8 mouse cellular contexts compared by ENCODE assay signal in the genomic region with DNA sequence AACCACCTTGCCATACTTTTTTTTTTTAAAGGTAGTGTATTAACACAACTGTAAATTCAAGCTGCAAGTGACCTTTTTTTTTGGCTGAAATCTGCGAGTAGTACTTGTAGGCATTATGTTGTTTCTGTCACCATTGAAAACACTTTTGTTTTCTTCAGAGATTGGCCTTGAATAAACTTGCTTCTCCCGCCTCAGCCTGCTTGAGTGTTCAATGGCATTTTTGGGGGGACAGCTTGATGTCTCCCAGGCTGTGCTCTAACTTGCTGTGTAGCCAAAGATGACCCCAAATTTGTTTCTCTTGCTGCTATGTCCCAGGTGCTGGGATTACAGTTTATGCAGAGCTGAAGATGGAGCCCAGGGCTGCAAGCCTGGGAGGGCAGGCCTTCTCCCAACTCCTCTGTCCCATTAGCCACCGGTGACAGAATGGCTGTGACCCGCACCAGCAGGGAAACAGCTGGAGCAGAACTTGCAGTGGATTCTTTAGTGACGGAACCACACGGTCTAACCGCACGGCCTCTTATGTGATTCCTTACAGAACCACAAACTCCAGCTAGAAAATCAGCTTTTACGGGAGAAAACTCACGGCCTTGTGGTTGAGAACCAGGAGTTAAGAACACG. TPM values are rescaled to one million over a fixed set of nuclear protein-coding genes. Genes with fewer than 3 reads are reported as not detected.
DNase-seq lines count a peak whose midpoint lies in the region; ATAC-seq and TF ChIP-seq lines count a peak whose summit lies in the region.

No protein-coding gene starts in this region.

- peak overlapping the region; percentile 82 for H3K4me2 ChIP-seq in heart, embryonic 11.5 days
- H3K4me2 ChIP-seq in CH12.LX (ENCODE audit: insufficient read depth, low read depth, poor library complexity, severe bottlenecking) = peak overlapping the region; percentile 97
- H3K4me2 ChIP-seq in hindbrain, embryonic 12.5 days (replicated peaks) = peak overlapping the region; percentile 70
- H3K4me2 ChIP-seq in liver, embryonic 14.5 days (ENCODE audit: low read depth) = peak overlapping the region; percentile 80

- H3K27me3 ChIP-seq in heart, embryonic 11.5 days (ENCODE audit: control insufficient read depth, insufficient read depth, low read length) = no peaks in the 10 kb centered on the region
- no peaks in the 10 kb centered on the region for H3K27me3 ChIP-seq in CH12.LX (replicated peaks)
- no peaks in the 10 kb centered on the region for H3K27me3 ChIP-seq in hindbrain, embryonic 12.5 days
- H3K27me3 ChIP-seq in liver, embryonic 14.5 days (ENCODE audit: control insufficient read depth, insufficient read depth, low read length) = no peaks in the 10 kb centered on the region

- peaks cover 22% of the 10 kb centered on the region for H3K36me3 ChIP-seq in heart, embryonic 11.5 days (ENCODE audit: control insufficient read depth, insufficient read depth, low read length)
- H3K36me3 ChIP-seq in CH12.LX (replicated peaks in 1 of 2; ENCODE audit: control insufficient read depth in 1 of 2, insufficient read depth in 1 of 2, low read length in 1 of 2) = peaks cover 42 to 57% of the 10 kb centered on the region in 2 experiments
- peaks cover 44% of the 10 kb centered on the region for H3K36me3 ChIP-seq in hindbrain, embryonic 12.5 days
- peaks cover 44% of the 10 kb centered on the region for H3K36me3 ChIP-seq in liver, embryonic 14.5 days (replicated peaks; ENCODE audit: control insufficient read depth, insufficient read depth, low read depth)

- no peak for DNase-seq in heart, adult 8-10 months (ENCODE audit: low spot score)
- DNase-seq in CH12.LX (ENCODE audit: extremely low read depth) = no peak
- DNase-seq in liver, embryonic 14.5 days (ENCODE audit: low read depth in 3 of 3, low spot score in 3 of 3) = no peak
- no peak for DNase-seq in cerebellum, postnatal 14 days
- no peak for DNase-seq in adrenal gland, adult (ENCODE audit: inconsistent age in 2 of 2, low spot score in 1 of 2)
- DNase-seq in layer of hippocampus, postnatal 10 days (ENCODE audit: low spot score in 2 of 2) = no peak

- no peaks in the 10 kb centered on the region for H3K9me3 ChIP-seq in heart, embryonic 11.5 days (replicated peaks; ENCODE audit: control insufficient read depth, low read length)
- H3K9me3 ChIP-seq in CH12.LX (replicated peaks; ENCODE audit: low read length) = no peaks in the 10 kb centered on the region
- no peaks in the 10 kb centered on the region for H3K9me3 ChIP-seq in hindbrain, embryonic 12.5 days (replicated peaks)
- no peaks in the 10 kb centered on the region for H3K9me3 ChIP-seq in liver, embryonic 14.5 days (ENCODE audit: control insufficient read depth, low read length)

- in situ Hi-C loops in CH12.LX (cut with MboI; ENCODE audit: low pct_ligation_motif_present, low pct_unique_long_range_greater_than_20kb, low sequenced_read_pairs) = loop anchor here (5.0 kb wide), 1 partner anchor 36 kb away; no protein-coding TSS in a partner anchor

- peak overlapping the region; percentile 99; the same call in 1 of the 2 replicates for H3K4me3 ChIP-seq in heart, embryonic 11.5 days (ENCODE audit: low read depth, low read length)
- peak overlapping the region; percentile 39 to 84 (median 53) for H3K4me3 ChIP-seq in CH12.LX (replicated peaks in 1 of 3; ENCODE audit: low read depth in 2 of 3, low read length in 2 of 3, poor library complexity in 1 of 3)
- H3K4me3 ChIP-seq in hindbrain, embryonic 12.5 days = no peak overlapping the region
- H3K4me3 ChIP-seq in liver, embryonic 14.5 days (ENCODE audit: insufficient read depth in 1 of 2, low read depth in 2 of 2, low read length in 2 of 2) = peak overlapping the region in 1 of 2 experiments; percentile 91; a peak in 2 of 4 replicates

- 0 out of 2 replicates have a peak overlapping the region, but pooled peaks have one; percentile 34 for H3K9ac ChIP-seq in heart, embryonic 11.5 days (ENCODE audit: low read depth, low read length)
- H3K9ac ChIP-seq in CH12.LX (ENCODE audit: insufficient read depth, low read depth) = peak overlapping the region; percentile 96; the same call in 1 of the 2 replicates
- peak overlapping the region; percentile 96; the same call in 1 of the 2 replicates for H3K9ac ChIP-seq in hindbrain, embryonic 12.5 days
- peak overlapping the region; percentile 98 for H3K9ac ChIP-seq in liver, embryonic 14.5 days (replicated peaks)

- dilution Hi-C loops in CH12.LX (cut with MboI; ENCODE audit: extremely low pct_ligation_motif_present, extremely low pct_unique_long_range_greater_than_20kb, low sequenced_read_pairs) = no loop called here

- WGBS in heart, embryonic 11.5 days (ENCODE audit: insufficient replicate concordance) = 88% methylated on average over 11 of the region's 11 CpGs
- 94% methylated on average over 11 of the region's 11 CpGs for WGBS in hindbrain, embryonic 12.5 days
- 85% methylated on average over 11 of the region's 11 CpGs for WGBS in liver, embryonic 14.5 days (ENCODE audit: insufficient replicate concordance)

- TF ChIP-seq EP300 in CH12.LX (IDR thresholded peaks at IDR 0.05; ENCODE audit: low read length) = no peak
- TF ChIP-seq EP300 in liver, embryonic 14.5 days (IDR thresholded peaks at IDR 0.05; ENCODE audit: low read depth) = no peak

- TF ChIP-seq POLR2A in CH12.LX (IDR thresholded peaks at IDR 0.05; ENCODE audit: low read depth, low read length) = peak; percentile 28

- H3K4me1 ChIP-seq in heart, embryonic 11.5 days (ENCODE audit: control insufficient read depth, insufficient read depth, low read length) = peaks cover 15% of the 10 kb centered on the region
- peaks cover 15 to 59% of the 10 kb centered on the region in 2 experiments for H3K4me1 ChIP-seq in CH12.LX (ENCODE audit: control insufficient read depth in 1 of 2, insufficient read depth in 2 of 2)
- peaks cover 25% of the 10 kb centered on the region for H3K4me1 ChIP-seq in hindbrain, embryonic 12.5 days
- peaks cover 4 to 12% of the 10 kb centered on the region in 2 experiments; a peak in 3 of 4 replicates for H3K4me1 ChIP-seq in liver, embryonic 14.5 days (replicated peaks; ENCODE audit: control insufficient read depth in 2 of 2, insufficient read depth in 2 of 2, low read length in 1 of 2)

- ATAC-seq in heart, embryonic 11.5 days (replicated peaks; ENCODE audit: insufficient number of reproducible peaks, low FRiP score, low TSS enrichment) = no peak
- no peak for ATAC-seq in hindbrain, embryonic 12.5 days (ENCODE audit: low FRiP score)
- ATAC-seq in liver, embryonic 14.5 days (ENCODE audit: insufficient read depth) = no peak

- H3K27ac ChIP-seq in heart, embryonic 11.5 days (ENCODE audit: low read depth, low read length) = no peak overlapping the region
- no peak overlapping the region for H3K27ac ChIP-seq in CH12.LX (ENCODE audit: insufficient read depth, low read depth)
- H3K27ac ChIP-seq in hindbrain, embryonic 12.5 days = no peak overlapping the region
- no peak overlapping the region for H3K27ac ChIP-seq in liver, embryonic 14.5 days

- no peak for TF ChIP-seq CTCF in CH12.LX (conservative IDR thresholded peaks at IDR 0.05 in 1 of 2, IDR thresholded peaks at IDR 0.05 in 1 of 2; ENCODE audit: low read depth in 2 of 2, low read length in 2 of 2)
- TF ChIP-seq CTCF in liver, embryonic 14.5 days (IDR thresholded peaks at IDR 0.05; ENCODE audit: low read depth) = no peak

- TF ChIP-seq RAD21 in CH12.LX (IDR thresholded peaks at IDR 0.05; ENCODE audit: low read depth, low read length) = no peak

- H3K79me2 ChIP-seq in CH12.LX (replicated peaks; ENCODE audit: control insufficient read depth, extremely low read depth, insufficient read depth, poor library complexity, severe bottlenecking) = peaks cover 42% of the 10 kb centered on the region

TF ChIP-seq in CH12.LX, 34 proteins besides CTCF, POLR2A, EP300 and RAD21 (continues in another document):
- TF ChIP-seq TCF12 (IDR thresholded peaks at IDR 0.05; ENCODE audit: low read depth, low read length) (no peak), BHLHE40 (IDR thresholded peaks at IDR 0.05; ENCODE audit: low read depth, low read length) (0 out of 2 replicates have a peak, but pooled peaks have one; percentile 14), ZC3H11A (IDR thresholded peaks at IDR 0.05; ENCODE audit: low read depth, low read length) (no peak), TBP (conservative IDR thresholded peaks at IDR 0.05; ENCODE audit: low read depth, low read length) (no peak), CHD2 (IDR thresholded peaks at IDR 0.05; ENCODE audit: low read length) (peak; percentile 39; the same call in 1 of the 2 replicates)

RNA-seq across cellular contexts. Expression of a gene that starts 2.4 kb away (rescaled TPM):
- polyA plus RNA-seq in heart, embryonic 11.5 days (2014; fragmentation: Nextera tagmentation; extraction: Ambion mirVana) = 141 and 145 TPM in 2 replicates
- 10 to 100 TPM; 53.5 to 76.4 (median 71.0) TPM for total RNA-seq in heart, adult 8-10 months (2022)
- total RNA-seq in CH12.LX (2012; rRNA removed) = 111 and 148 TPM in 2 replicates
- total RNA-seq in CH12.LX (2014; rRNA removed) = 128 and 133 TPM in 2 replicates
- polyA plus RNA-seq in CH12.LX (2012; ENCODE audit: insufficient read length, low read depth) = 108 and 131 TPM in 2 replicates
- 135 and 146 TPM in 2 replicates for polyA plus RNA-seq in hindbrain, embryonic 12.5 days (2016; fragmentation: Nextera tagmentation; extraction: Ambion mirVana)
- 32.0 and 33.6 TPM in 2 replicates for polyA plus RNA-seq in liver, embryonic 14.5 days (2012; rRNA removed)
- 87.4 and 92.5 TPM in 2 replicates for polyA plus RNA-seq in liver, embryonic 14.5 days (2014; fragmentation: Nextera tagmentation; extraction: Ambion mirVana)
- total RNA-seq in layer of hippocampus, postnatal 10 days (2021) = 10 to 100 TPM; 63.6 to 65.1 TPM

RNA-seq across cellular contexts. Expression of a gene that starts 19.1 kb away (rescaled TPM):
- 14.4 and 17.8 TPM in 2 replicates for polyA plus RNA-seq in heart, embryonic 11.5 days (2014; fragmentation: Nextera tagmentation; extraction: Ambion mirVana)
- total RNA-seq in heart, adult 8-10 months (2022) = 10 to 100 TPM; 19.8 to 27.1 (median 22.6) TPM
- total RNA-seq in CH12.LX (2012; rRNA removed) (27.0 and 31.8 TPM in 2 replicates), CH12.LX (2014; rRNA removed) (38.9 and 44.2 TPM in 2 replicates)
- polyA plus RNA-seq in CH12.LX (2012; ENCODE audit: insufficient read length, low read depth) = 24.1 and 24.3 TPM in 2 replicates
- 23.1 and 25.3 TPM in 2 replicates for polyA plus RNA-seq in hindbrain, embryonic 12.5 days (2016; fragmentation: Nextera tagmentation; extraction: Ambion mirVana)
- polyA plus RNA-seq in liver, embryonic 14.5 days (2012; rRNA removed) = 3.9 and 6.3 TPM in 2 replicates
- polyA plus RNA-seq in liver, embryonic 14.5 days (2014; fragmentation: Nextera tagmentation; extraction: Ambion mirVana) = 7.5 and 8.5 TPM in 2 replicates
- 1 to 10 TPM; 9.3 to 9.9 TPM for total RNA-seq in layer of hippocampus, postnatal 10 days (2021)

RNA-seq across cellular contexts. Expression of a gene that starts 46.6 kb away (rescaled TPM):
- 0.96 TPM in 1 of 2 replicates, not detected in the other for polyA plus RNA-seq in heart, embryonic 11.5 days (2014; fragmentation: Nextera tagmentation; extraction: Ambion mirVana)
- total RNA-seq in heart, adult 8-10 months (2022) = not detected
- total RNA-seq in CH12.LX (2012; rRNA removed) (not detected in 2 replicates), CH12.LX (2014; rRNA removed) (not detected in 2 replicates)
- polyA plus RNA-seq in CH12.LX (2012; ENCODE audit: insufficient read length, low read depth) = not detected in 2 replicates
- polyA plus RNA-seq in hindbrain, embryonic 12.5 days (2016; fragmentation: Nextera tagmentation; extraction: Ambion mirVana) = 0.15 TPM in 1 of 2 replicates, not detected in the other
- 0.17 and 0.66 TPM in 2 replicates for polyA plus RNA-seq in liver, embryonic 14.5 days (2012; rRNA removed)
- polyA plus RNA-seq in liver, embryonic 14.5 days (2014; fragmentation: Nextera tagmentation; extraction: Ambion mirVana) = 0.80 and 1.2 TPM in 2 replicates
- not detected for total RNA-seq in layer of hippocampus, postnatal 10 days (2021)

Comparison
In these comparisons a context has a peak if more than half of its experiments do, and no peak if none do; other contexts are left out.
1. H3K9ac ChIP-seq: peak in every context shown above with its lines; median percentile 98 in liver, embryonic 14.5 days; 96 in CH12.LX; 96 in hindbrain, embryonic 12.5 days; 34 in heart, embryonic 11.5 days.